Mouse (Mus musculus): Measurements from ENCODE around the gene Lgi4. TPM values are rescaled to one million over a fixed set of nuclear protein-coding genes. Genes with fewer than 3 reads are reported as not detected.

The Lgi4 gene
- polyA plus RNA-seq, 1 experiment from 2014 or later, result 0.19 TPM

DNA sequence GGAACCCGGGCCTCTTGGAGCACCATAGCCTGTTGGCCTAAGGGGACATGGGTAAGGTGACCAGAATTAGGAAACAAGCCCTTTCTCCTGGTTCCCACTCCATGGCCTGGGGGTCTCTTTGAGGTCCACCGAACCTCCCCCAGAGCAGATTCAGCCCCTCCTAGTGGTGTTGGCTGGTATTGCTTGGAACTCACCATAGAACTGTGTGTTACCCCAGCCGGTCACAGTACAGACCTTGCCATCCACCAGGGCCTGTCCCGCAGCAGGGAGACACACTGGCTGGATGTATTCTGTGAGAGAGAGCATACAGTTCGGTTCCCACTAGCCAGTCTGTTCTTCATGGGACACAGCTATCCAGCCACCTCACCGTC lies 40.5 kb downstream of the Lgi4 start:
- no peaks in the 10 kb centered on the region for H3K4me1 ChIP-seq
- no peaks in the 10 kb centered on the region for H3K36me3 ChIP-seq (replicated peaks)
- H3K27ac ChIP-seq, result no peak overlapping the region
- WGBS, result 91% methylated on average over 6 of the region's 6 CpGs
- no peaks in the 10 kb centered on the region for H3K27me3 ChIP-seq (replicated peaks)
- H3K4me3 ChIP-seq, result no peak overlapping the region
- no peak overlapping the region for H3K9ac ChIP-seq
- no peaks in the 10 kb centered on the region for H3K9me3 ChIP-seq
- no peak overlapping the region for H3K4me2 ChIP-seq
- ATAC-seq (replicated peaks), result no peak

GRCm38 (mm10) chr7:31100786-31101185 lies 41.6 kb downstream of the Lgi4 start:
- Histone ChIP-seq H3K4me3 (no peak overlapping the region), H3K4me1 (no peaks in the 10 kb centered on the region), H3K27me3 (replicated peaks) (no peaks in the 10 kb centered on the region), H3K9me3 (no peaks in the 10 kb centered on the region), H3K27ac (no peak overlapping the region), H3K9ac (no peak overlapping the region), H3K36me3 (replicated peaks) (no peaks in the 10 kb centered on the region), H3K4me2 (no peak overlapping the region)
- no peak for ATAC-seq (replicated peaks)
- WGBS, result 85% methylated on average over 14 of the region's 14 CpGs

GRCm38 (mm10) chr7:31105061-31105768 lies 46.1 kb downstream of the Lgi4 start:
- ATAC-seq (replicated peaks), result no peak
- H3K4me1 ChIP-seq, result no peaks in the 10 kb centered on the region
- H3K4me2 ChIP-seq, result no peak overlapping the region
- no peak overlapping the region for H3K9ac ChIP-seq
- H3K27me3 ChIP-seq (replicated peaks), result no peaks in the 10 kb centered on the region
- no peak overlapping the region for H3K4me3 ChIP-seq
- H3K9me3 ChIP-seq, result no peaks in the 10 kb centered on the region
- no peak overlapping the region for H3K27ac ChIP-seq
- WGBS, result 70% methylated on average over 15 of the region's 15 CpGs
- no peaks in the 10 kb centered on the region for H3K36me3 ChIP-seq (replicated peaks)

- Histone ChIP-seq H3K9me3 (no peaks in the 10 kb centered on the region), H3K27me3 (replicated peaks) (no peaks in the 10 kb centered on the region), H3K9ac (no peak overlapping the region), H3K27ac (no peak overlapping the region), H3K4me1 (no peaks in the 10 kb centered on the region), H3K4me2 (no peak overlapping the region), H3K36me3 (replicated peaks) (no peaks in the 10 kb centered on the region), H3K4me3 (no peak overlapping the region)
- 70% methylated on average over 3 of the region's 3 CpGs for WGBS
- ATAC-seq (replicated peaks), result no peak
Observed at GRCm38 (mm10) chr7:31106166-31106565, 47.0 kb downstream of the Lgi4 start.

DNA sequence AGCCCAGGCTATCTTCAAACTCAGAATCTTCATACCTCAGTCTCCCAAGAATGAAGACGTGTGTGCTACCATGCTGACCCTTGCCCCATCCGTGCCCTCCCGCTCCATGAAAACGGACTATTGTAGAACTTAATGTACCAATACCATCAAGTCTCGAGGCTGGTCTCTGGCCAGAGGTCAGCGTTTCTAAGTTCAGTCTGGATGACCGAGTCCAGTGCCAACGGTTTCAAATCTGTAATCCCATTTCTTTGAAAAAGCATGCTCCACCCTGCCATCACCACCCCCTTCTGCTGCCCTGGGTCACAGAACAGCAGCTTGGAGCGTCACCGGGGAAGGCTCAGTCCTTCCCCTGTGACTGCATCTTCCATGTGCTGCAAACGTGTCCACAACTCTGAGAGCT lies 48.6 kb downstream of the Lgi4 start:
- 91% methylated on average over 11 of the region's 11 CpGs for WGBS
- no peak overlapping the region for H3K4me2 ChIP-seq
- no peaks in the 10 kb centered on the region for H3K9me3 ChIP-seq
- H3K4me1 ChIP-seq, result no peaks in the 10 kb centered on the region
- no peaks in the 10 kb centered on the region for H3K36me3 ChIP-seq (replicated peaks)
- no peaks in the 10 kb centered on the region for H3K27me3 ChIP-seq (replicated peaks)
- ATAC-seq (replicated peaks), result no peak
- H3K9ac ChIP-seq, result no peak overlapping the region
- no peak overlapping the region for H3K27ac ChIP-seq
- H3K4me3 ChIP-seq, result no peak overlapping the region

DNA sequence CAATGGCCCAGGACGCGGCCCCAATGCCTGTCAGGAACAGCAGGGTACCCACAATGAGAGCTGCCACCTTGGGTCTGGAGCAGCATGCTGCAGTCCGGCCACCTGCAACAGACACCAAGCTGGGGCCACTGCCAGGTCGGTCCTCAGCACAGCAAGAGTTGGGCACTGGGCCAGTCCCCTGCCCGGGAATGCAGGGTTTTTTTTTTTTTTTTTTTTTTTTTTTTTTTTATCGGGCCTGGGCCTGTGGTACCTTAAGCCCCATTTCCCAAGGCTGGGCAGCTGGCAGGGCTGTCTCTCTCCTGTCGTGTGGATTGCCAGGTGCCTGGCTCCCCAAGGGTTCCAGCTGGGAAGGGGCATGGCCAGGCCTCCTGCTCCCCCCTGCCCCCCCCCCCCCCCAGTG lies 49.9 kb downstream of the Lgi4 start:
- WGBS, result 51% methylated on average over 6 of the region's 7 CpGs
- Histone ChIP-seq H3K9me3 (no peaks in the 10 kb centered on the region), H3K4me2 (no peak overlapping the region), H3K4me3 (no peak overlapping the region), H3K27ac (no peak overlapping the region), H3K27me3 (replicated peaks) (no peaks in the 10 kb centered on the region), H3K36me3 (replicated peaks) (no peaks in the 10 kb centered on the region), H3K9ac (no peak overlapping the region), H3K4me1 (no peaks in the 10 kb centered on the region)
- no peak for ATAC-seq (replicated peaks)

GRCm38 (mm10) chr7:31109796-31110195 lies 50.7 kb downstream of the Lgi4 start:
- no peak overlapping the region for H3K9ac ChIP-seq
- no peak overlapping the region for H3K4me2 ChIP-seq
- no peak overlapping the region for H3K4me3 ChIP-seq
- no peak overlapping the region for H3K27ac ChIP-seq
- no peak for ATAC-seq (replicated peaks)
- H3K27me3 ChIP-seq (replicated peaks), result no peaks in the 10 kb centered on the region
- H3K4me1 ChIP-seq, result no peaks in the 10 kb centered on the region
- H3K9me3 ChIP-seq, result no peaks in the 10 kb centered on the region
- WGBS, result 91% methylated on average over 5 of the region's 5 CpGs
- H3K36me3 ChIP-seq (replicated peaks), result no peaks in the 10 kb centered on the region

DNA sequence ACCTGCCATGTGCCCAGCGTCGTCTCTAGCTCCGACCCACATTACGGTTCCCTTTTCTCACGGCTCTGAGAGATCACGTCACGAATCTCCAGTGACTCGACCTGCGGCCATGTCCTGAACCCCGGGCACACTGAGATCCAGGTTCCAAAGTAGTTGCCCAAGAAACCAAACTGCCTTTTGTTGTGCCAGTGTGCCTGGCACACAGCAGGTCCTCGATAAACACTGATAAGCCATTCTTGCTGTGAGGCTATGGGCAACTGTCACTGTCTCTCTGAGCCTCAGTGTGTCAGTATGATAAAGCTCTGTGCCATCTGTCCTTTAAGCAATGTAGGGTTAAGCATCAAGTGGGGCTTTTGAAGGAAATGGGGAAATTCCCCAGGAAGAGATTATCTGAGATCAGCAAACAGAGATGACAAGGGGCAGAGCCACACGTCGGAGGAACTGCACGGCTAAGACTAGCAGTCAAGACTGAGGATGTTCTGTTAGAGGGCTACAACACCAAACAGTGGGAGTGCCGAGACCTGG lies 51.8 kb downstream of the Lgi4 start:
- no peaks in the 10 kb centered on the region for H3K4me1 ChIP-seq
- H3K36me3 ChIP-seq (replicated peaks), result no peaks in the 10 kb centered on the region
- 83% methylated on average over 15 of the region's 15 CpGs for WGBS
- peaks cover 2% of the 10 kb centered on the region; the same call in 1 of the 2 replicates for H3K27me3 ChIP-seq (replicated peaks)
- ATAC-seq (replicated peaks), result no peak
- H3K4me2 ChIP-seq, result no peak overlapping the region
- H3K9ac ChIP-seq, result no peak overlapping the region
- no peak overlapping the region for H3K4me3 ChIP-seq
- H3K9me3 ChIP-seq, result no peaks in the 10 kb centered on the region
- no peak overlapping the region for H3K27ac ChIP-seq

DNA sequence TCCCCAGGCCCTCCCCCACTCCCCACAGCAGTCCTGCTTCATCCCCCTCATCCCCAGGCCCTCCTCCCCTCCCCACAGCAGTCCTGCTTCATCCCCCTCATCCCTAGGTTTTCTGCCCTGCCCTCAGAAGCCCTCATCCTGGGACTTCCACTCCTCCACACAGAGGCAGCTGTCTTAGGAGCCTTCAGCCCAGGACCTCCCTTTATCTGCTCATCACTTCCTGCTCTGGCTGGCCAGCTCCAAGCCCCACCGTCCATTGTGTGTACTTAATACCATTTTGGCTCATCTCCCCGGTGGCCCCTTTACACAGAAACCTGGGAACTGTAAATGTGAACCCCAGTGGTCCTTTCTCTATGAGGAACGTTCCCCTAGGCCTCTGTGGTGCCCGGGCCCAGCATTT lies 52.9 kb downstream of the Lgi4 start:
- ATAC-seq (replicated peaks), result no peak
- 21% methylated on average over 4 of the region's 4 CpGs for WGBS

DNA sequence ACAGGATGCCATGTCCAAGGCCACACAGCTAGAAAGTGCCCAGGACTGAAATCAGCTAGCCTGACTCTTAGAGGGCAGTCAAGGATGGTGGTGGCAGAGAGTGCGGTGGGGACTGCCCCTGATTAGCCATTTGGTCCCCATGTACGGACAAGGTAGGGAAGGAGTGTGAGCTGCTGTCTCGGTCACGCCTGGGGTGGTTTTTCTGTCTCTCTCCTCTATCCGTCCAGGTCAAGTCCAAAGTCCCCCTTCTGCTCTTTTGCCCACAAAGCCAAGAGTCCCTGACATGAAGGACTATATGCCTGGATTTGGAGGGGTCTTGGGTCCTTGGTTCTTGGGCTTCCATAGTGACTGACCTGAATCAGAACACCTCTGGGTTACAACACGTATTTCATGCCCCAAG lies 54.7 kb downstream of the Lgi4 start:
- 81% methylated on average over 6 of the region's 6 CpGs for WGBS
- no peaks in the 10 kb centered on the region for H3K9me3 ChIP-seq
- H3K9ac ChIP-seq, result no peak overlapping the region
- no peak for ATAC-seq (replicated peaks)
- H3K27me3 ChIP-seq (replicated peaks), result peaks cover 3% of the 10 kb centered on the region; the same call in 1 of the 2 replicates
- no peak overlapping the region for H3K4me3 ChIP-seq
- no peaks in the 10 kb centered on the region for H3K36me3 ChIP-seq (replicated peaks)
- no peaks in the 10 kb centered on the region for H3K4me1 ChIP-seq
- no peak overlapping the region for H3K27ac ChIP-seq
- no peak overlapping the region for H3K4me2 ChIP-seq

More for the DNA sequence above, 52.9 kb downstream of the Lgi4 start:
- Histone ChIP-seq H3K4me3 (no peak overlapping the region), H3K4me1 (no peaks in the 10 kb centered on the region), H3K4me2 (no peak overlapping the region), H3K36me3 (replicated peaks) (no peaks in the 10 kb centered on the region), H3K27me3 (replicated peaks) (peaks cover 3% of the 10 kb centered on the region; the same call in 1 of the 2 replicates), H3K9ac (no peak overlapping the region), H3K27ac (no peak overlapping the region), H3K9me3 (no peaks in the 10 kb centered on the region)

DNA sequence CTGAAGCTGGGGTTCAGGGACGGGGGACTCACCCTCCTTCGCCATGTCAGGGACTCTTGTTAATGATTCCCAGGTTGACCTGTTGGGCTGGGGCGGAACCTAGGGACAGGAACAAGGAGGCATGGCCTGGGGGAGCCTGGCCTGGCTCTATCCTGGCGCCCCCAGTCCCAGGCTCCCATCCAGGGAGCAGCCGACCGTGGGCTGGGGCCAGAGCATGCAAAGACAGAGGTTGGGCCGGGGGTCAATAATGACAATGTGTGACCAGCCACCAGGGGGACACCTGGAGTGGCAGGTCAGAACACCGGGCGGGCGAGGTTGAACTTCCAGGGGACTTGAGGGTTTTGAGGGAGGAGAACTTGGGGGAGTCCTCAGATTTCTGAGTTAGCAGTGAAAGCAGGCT lies 55.5 kb downstream of the Lgi4 start:
- no peak for ATAC-seq (replicated peaks)
- 59% methylated on average over 10 of the region's 10 CpGs for WGBS
- Histone ChIP-seq H3K27ac (no peak overlapping the region), H3K4me2 (no peak overlapping the region), H3K4me1 (no peaks in the 10 kb centered on the region), H3K27me3 (replicated peaks) (peaks cover 3% of the 10 kb centered on the region; the same call in 1 of the 2 replicates), H3K9ac (no peak overlapping the region), H3K4me3 (no peak overlapping the region), H3K9me3 (no peaks in the 10 kb centered on the region), H3K36me3 (replicated peaks) (no peaks in the 10 kb centered on the region)

GRCm38 (mm10) chr7:31115182-31115581 lies 56.0 kb downstream of the Lgi4 start, which contains the start of gene Hpn:
Gene Hpn (minus strand): TSS chr7:31115290.
- Histone ChIP-seq H3K36me3 (replicated peaks) (no peaks in the 10 kb centered on the region), H3K4me2 (no peak within 1 kb of the TSS), H3K27ac (no peak within 1 kb of the TSS), H3K27me3 (replicated peaks) (peaks cover 3% of the 10 kb centered on the region; the same call in 1 of the 2 replicates), H3K4me3 (no peak within 1 kb of the TSS), H3K4me1 (no peaks in the 10 kb centered on the region), H3K9me3 (no peaks in the 10 kb centered on the region), H3K9ac (no peak within 1 kb of the TSS)
- ATAC-seq (replicated peaks), result no peak
- WGBS, result 21% methylated on average over 15 of the region's 15 CpGs

GRCm38 (mm10) chr7:31115587-31116043 lies 56.5 kb downstream of the Lgi4 start:
- Histone ChIP-seq H3K9me3 (no peaks in the 10 kb centered on the region), H3K27ac (no peak overlapping the region), H3K4me1 (no peaks in the 10 kb centered on the region), H3K4me3 (no peak overlapping the region), H3K9ac (no peak overlapping the region), H3K36me3 (replicated peaks) (no peaks in the 10 kb centered on the region), H3K4me2 (no peak overlapping the region), H3K27me3 (replicated peaks) (peaks cover 3% of the 10 kb centered on the region; the same call in 1 of the 2 replicates)
- WGBS, result 42% methylated on average over 17 of the region's 17 CpGs
- ATAC-seq (replicated peaks), result no peak

Measured in midbrain, embryonic 15.5 days (tissue).